Mouse (Mus musculus): ENCODE data around the gene Plcl1.

The Plcl1 gene

GRCm38 (mm10) chr1:55706933-55707332 is 301.2 kb downstream of the Plcl1 start:
- DNase-seq = peak; percentile 78

- DNase-seq = no peak
Observed at GRCm38 (mm10) chr1:55717283-55717803, 311.6 kb downstream of the Plcl1 start.

GRCm38 (mm10) chr1:55725428-55725827 is 319.7 kb downstream of the Plcl1 start:
- DNase-seq = no peak

- DNase-seq = no peak
Observed at GRCm38 (mm10) chr1:55729332-55729731, 323.6 kb downstream of the Plcl1 start.

GRCm38 (mm10) chr1:55732951-55733350 is 327.2 kb downstream of the Plcl1 start:
- DNase-seq = peak; percentile 57

GRCm38 (mm10) chr1:55736054-55736740 is 330.5 kb downstream of the Plcl1 start:
- peak; percentile 71 for DNase-seq

- no peak for DNase-seq
Observed at GRCm38 (mm10) chr1:55736762-55737288, 331.1 kb downstream of the Plcl1 start.

GRCm38 (mm10) chr1:55738746-55739365 is 333.1 kb downstream of the Plcl1 start:
- DNase-seq = peak; percentile 44

- DNase-seq = no peak
Observed at GRCm38 (mm10) chr1:55741885-55742284, 336.2 kb downstream of the Plcl1 start.

GRCm38 (mm10) chr1:55748516-55748915 is 342.8 kb downstream of the Plcl1 start:
- no peak for DNase-seq

- DNase-seq = no peak
Observed at GRCm38 (mm10) chr1:55749770-55750169, 344.0 kb downstream of the Plcl1 start.

GRCm38 (mm10) chr1:55755742-55756141 is 350.0 kb downstream of the Plcl1 start:
- DNase-seq = peak; percentile 51

- DNase-seq = no peak
Observed at GRCm38 (mm10) chr1:55762284-55762683, 356.6 kb downstream of the Plcl1 start.

- DNase-seq = no peak
Observed at GRCm38 (mm10) chr1:55763171-55763570, 357.4 kb downstream of the Plcl1 start.

- no peak for DNase-seq
Observed at GRCm38 (mm10) chr1:55766743-55767142, 361.0 kb downstream of the Plcl1 start.

GRCm38 (mm10) chr1:55770072-55770785 is 364.5 kb downstream of the Plcl1 start:
- no peak for DNase-seq

GRCm38 (mm10) chr1:55792817-55793216 is 387.1 kb downstream of the Plcl1 start:
- no peak for DNase-seq
